Mouse (Mus musculus): ENCODE results near the gene Fyb2.

Fyb2 gene

DNA sequence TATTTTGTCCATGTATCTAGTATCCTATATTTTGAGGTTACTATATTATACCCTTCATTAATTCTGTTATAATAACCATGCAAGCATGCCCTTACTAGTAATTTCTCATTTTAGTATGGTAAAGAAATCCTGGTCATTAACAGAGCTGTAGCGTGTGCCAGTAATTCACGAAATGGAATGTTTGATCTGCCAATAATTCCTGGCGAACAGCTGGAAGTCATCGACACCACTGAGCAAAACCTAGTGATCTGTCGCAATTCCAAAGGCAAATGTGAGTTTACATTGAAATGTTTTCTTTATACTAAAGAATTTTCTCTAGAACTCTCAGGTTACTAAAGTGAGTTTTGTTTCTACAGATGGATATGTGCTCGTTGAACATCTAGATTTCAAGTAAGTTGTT lies 102.2 kb downstream of the Fyb2 start:
- DNase-seq: no peak

GRCm38 (mm10) chr4:105016006-105016613 lies 102.9 kb downstream of the Fyb2 start:
- DNase-seq: no peak

- DNase-seq: no peak
Observed at GRCm38 (mm10) chr4:105027278-105027677, 114.0 kb downstream of the Fyb2 start.

DNA sequence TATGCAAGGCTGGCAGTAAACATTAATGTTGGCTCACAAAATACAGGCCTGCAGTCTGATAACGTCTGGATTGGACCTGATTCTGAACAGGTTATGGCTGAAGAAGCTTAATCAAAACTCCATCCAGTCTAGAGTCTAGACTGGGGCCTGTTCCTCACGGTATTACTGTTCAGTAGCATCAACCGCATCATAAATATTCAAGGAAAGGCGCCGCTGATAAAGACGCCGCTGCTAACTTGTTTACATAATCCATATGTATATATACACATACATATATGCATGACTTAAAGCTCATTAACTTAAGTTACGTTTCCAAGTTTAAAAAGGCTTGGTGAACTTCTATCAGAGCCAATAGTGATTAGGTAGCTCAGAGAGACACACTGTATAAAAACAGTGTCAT lies 117.8 kb downstream of the Fyb2 start:
- DNase-seq: peak in 1 of 2 experiments; percentile 4

DNA sequence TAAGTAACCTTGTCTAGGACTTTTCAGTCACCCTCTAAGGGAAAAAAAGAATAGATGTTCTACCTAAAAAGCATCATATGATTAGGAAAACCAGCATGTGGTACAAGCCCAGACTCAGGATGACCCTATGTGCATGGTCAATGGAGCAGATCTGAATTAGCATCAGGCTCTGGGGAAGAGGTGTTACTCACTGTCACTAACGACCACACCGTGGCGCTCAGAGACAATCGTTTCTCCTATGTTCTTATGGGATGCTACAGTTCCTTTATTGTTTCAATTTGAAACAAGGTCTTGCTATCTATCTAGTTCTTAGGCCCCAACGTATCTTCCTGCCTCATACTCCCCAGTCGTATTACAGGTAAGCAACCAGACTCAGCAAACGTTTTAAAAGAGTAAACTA lies 119.9 kb downstream of the Fyb2 start:
- DNase-seq: peak; percentile 16 to 35

- DNase-seq: no peak
Observed at GRCm38 (mm10) chr4:105034259-105034658, 121.0 kb downstream of the Fyb2 start.

DNA sequence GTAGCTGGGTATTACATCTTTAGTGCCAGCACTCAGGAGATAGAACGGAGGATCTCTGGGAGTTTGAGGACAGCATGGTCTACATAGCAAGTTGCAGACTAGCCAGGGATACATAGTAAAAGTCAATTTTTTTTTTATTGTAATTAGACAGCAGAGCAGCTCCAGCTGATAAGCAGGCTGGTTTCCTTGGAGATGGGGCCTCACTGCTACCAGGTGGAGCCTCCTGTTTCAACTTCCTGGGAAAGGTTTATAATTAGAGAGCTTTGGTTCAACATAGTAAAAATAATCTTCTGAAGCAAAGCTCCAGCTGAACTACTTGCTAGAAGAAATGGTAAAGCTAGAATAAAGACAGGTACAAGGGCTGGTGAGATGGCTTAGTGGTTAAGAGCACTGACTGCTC lies 136.8 kb downstream of the Fyb2 start:
- DNase-seq: no peak

DNA sequence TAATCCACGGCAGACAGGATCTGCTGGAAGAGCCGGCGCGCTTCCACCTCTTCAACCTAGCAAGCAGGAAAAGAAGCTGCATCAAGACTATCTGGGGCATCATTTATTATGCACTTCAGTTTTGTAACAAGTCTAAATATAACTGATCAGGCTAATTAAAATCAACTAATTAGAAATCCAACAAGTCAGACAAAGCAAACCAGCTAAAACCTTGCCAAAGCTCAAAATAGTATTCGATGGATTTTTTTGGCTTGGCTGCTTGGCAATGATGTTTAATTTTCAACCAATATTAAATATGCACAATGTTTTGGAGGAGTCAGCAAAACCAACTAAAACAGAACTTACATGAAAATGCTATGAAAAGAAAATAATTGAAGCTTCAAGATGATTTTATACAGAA lies 138.0 kb downstream of the Fyb2 start:
- no peak for DNase-seq

Data from kidney, postnatal 36 days (tissue).